Mouse (Mus musculus) limb, embryonic 11.5 days (tissue): ENCODE data around the gene Eif2b4. TPM values are rescaled to one million over a fixed set of nuclear protein-coding genes. Genes with fewer than 3 reads are reported as not detected.
"Not testable (repeated sequence)": the region's sequence is repeated elsewhere in the genome, so short reads cannot be mapped to it uniquely, and the experiment has no call there.

Experiments used
- ATAC-seq: fragments of 200-750 bp; cut with Nextera tagmentation; 2 replicates; pipeline ENCODE4 v1.8.0; 2017; ENCODE audit warnings: low read depth; ENCODE audit not compliant: insufficient number of reproducible peaks, low FRiP score, low TSS enrichment
- DNase-seq: peaks from one replicate; pipeline ENCODE4 v3.0.0-alpha.2; 2015; ENCODE audit warnings: low spot score
- H3K27ac ChIP-seq: fragments of 300-500 bp; sonication (generic); replicated peaks from 2 replicates; pipeline ENCODE4 v1.5.1; 2014; ENCODE audit warnings: low read depth, mild to moderate bottlenecking, low read length
- H3K27me3 ChIP-seq: fragments of 300-500 bp; sonication (generic); 2 replicates; pipeline ENCODE4 v1.6.1; 2014; ENCODE audit warnings: mild to moderate bottlenecking, low read length, mixed read lengths; ENCODE audit not compliant: control insufficient read depth, insufficient read depth
- H3K36me3 ChIP-seq: fragments of 300-500 bp; sonication (generic); 2 replicates; pipeline ENCODE4 v1.6.1; 2014; ENCODE audit warnings: mild to moderate bottlenecking, low read length, moderate library complexity, mixed read lengths; ENCODE audit not compliant: control insufficient read depth, insufficient read depth
- H3K4me1 ChIP-seq: fragments of 300-500 bp; sonication (generic); 2 replicates; pipeline ENCODE4 v1.6.1; 2014; ENCODE audit warnings: low read length, mixed read lengths; ENCODE audit not compliant: control insufficient read depth, insufficient read depth
- H3K4me2 ChIP-seq: fragments of 300-500 bp; sonication (generic); 2 replicates; pipeline ENCODE4 v1.6.1; 2014; ENCODE audit warnings: low read depth, mild to moderate bottlenecking, moderate library complexity; ENCODE audit not compliant: severe bottlenecking
- H3K4me3 ChIP-seq: fragments of 300-500 bp; sonication (generic); 2 replicates; pipeline ENCODE4 v1.5.1; 2014; ENCODE audit warnings: low read depth, low read length
- H3K9ac ChIP-seq: fragments of 300-500 bp; sonication (generic); 2 replicates; pipeline ENCODE4 v1.6.1; 2014; ENCODE audit warnings: mild to moderate bottlenecking, low read length
- H3K9me3 ChIP-seq: fragments of 300-500 bp; sonication (generic); 2 replicates; pipeline ENCODE4 v1.6.1; 2016; ENCODE audit warnings: low read length; ENCODE audit not compliant: control insufficient read depth
- WGBS: fragments of 180-500 bp; shearing (Covaris S2); extraction: QIAGEN DNeasy Blood & Tissue Kit; methylation state at CpG from one replicate; pipeline ENCODE4 v1.1.7; 2014; 5-methylcytosine and 5-hydroxymethylcytosine counted together
- polyA plus RNA-seq: library from polyadenylated mRNA; unstranded; fragments of >200 nt; fragmentation: Nextera tagmentation; extraction: Ambion mirVana; gene quantifications from 2 replicates; pipeline ENCODE4 v1.2.1, GENCODE M21; 2014

The Eif2b4 gene
- polyA plus RNA-seq, 1 experiment from 2014 or later, result 73.0 TPM

- Histone ChIP-seq H3K4me2 (peak within 1 kb of the TSS; percentile 82), H3K4me1 (0 out of 2 replicates have a peak, but pooled peaks cover 3% of the 10 kb centered on the region), H3K9ac (peak within 1 kb of the TSS; percentile 93), H3K36me3 (0 out of 2 replicates have a peak, but pooled peaks cover 2% of the 10 kb centered on the region), H3K4me3 (peak within 1 kb of the TSS; percentile 98), H3K27me3 (no peaks in the 10 kb centered on the region), H3K9me3 (no peaks in the 10 kb centered on the region), H3K27ac (peak within 1 kb of the TSS; percentile 85)
- peak; percentile 99 for DNase-seq
- ATAC-seq, result peak; percentile 95
- WGBS, result under 1% methylated on average over 65 of the region's 70 CpGs
Observed at GRCm38 (mm10) chr5:31220448-31221303, 27.4 kb upstream of the Eif2b4 start, which contains the start of gene Ppm1g. Gene Ppm1g (minus strand): TSS chr5:31220687.

- under 1% methylated on average over 40 of the region's 40 CpGs for WGBS
- Histone ChIP-seq H3K9ac (peak overlapping the region; percentile 93), H3K4me1 (0 out of 2 replicates have a peak, but pooled peaks cover 3% of the 10 kb centered on the region), H3K27me3 (no peaks in the 10 kb centered on the region), H3K4me2 (peak overlapping the region; percentile 82), H3K9me3 (no peaks in the 10 kb centered on the region), H3K4me3 (peak overlapping the region; percentile 98), H3K27ac (peak overlapping the region; percentile 85), H3K36me3 (0 out of 2 replicates have a peak, but pooled peaks cover 2% of the 10 kb centered on the region)
- ATAC-seq, result peak; percentile 78
- peak; percentile 72 for DNase-seq
Observed at GRCm38 (mm10) chr5:31219911-31220447, 26.7 kb upstream of the Eif2b4 start.

GRCm38 (mm10) chr5:31219474-31219873 lies 26.2 kb upstream of the Eif2b4 start:
- DNase-seq (no peak), ATAC-seq (no peak)
- 2% methylated on average over 11 of the region's 11 CpGs for WGBS
- H3K27ac ChIP-seq, result no peak overlapping the region; the same call in 1 of the 2 replicates
- peak overlapping the region; percentile 93 for H3K9ac ChIP-seq
- H3K27me3 ChIP-seq, result no peaks in the 10 kb centered on the region
- H3K4me2 ChIP-seq, result peak overlapping the region; percentile 82
- 0 out of 2 replicates have a peak, but pooled peaks cover 3% of the 10 kb centered on the region for H3K4me1 ChIP-seq
- H3K36me3 ChIP-seq, result 0 out of 2 replicates have a peak, but pooled peaks cover 2% of the 10 kb centered on the region
- H3K9me3 ChIP-seq, result no peaks in the 10 kb centered on the region
- peak overlapping the region; percentile 98 for H3K4me3 ChIP-seq

GRCm38 (mm10) chr5:31219070-31219469 lies 25.8 kb upstream of the Eif2b4 start:
- no peak for ATAC-seq
- 0 out of 2 replicates have a peak, but pooled peaks cover 2% of the 10 kb centered on the region for H3K36me3 ChIP-seq
- H3K4me2 ChIP-seq, result peak overlapping the region; percentile 82
- DNase-seq, result no peak
- no peaks in the 10 kb centered on the region for H3K9me3 ChIP-seq
- 4% methylated on average over 2 of the region's 2 CpGs for WGBS
- no peak overlapping the region for H3K9ac ChIP-seq
- no peak overlapping the region for H3K27ac ChIP-seq
- H3K4me1 ChIP-seq, result 0 out of 2 replicates have a peak, but pooled peaks cover 3% of the 10 kb centered on the region
- peak overlapping the region; percentile 98; the same call in 1 of the 2 replicates for H3K4me3 ChIP-seq
- no peaks in the 10 kb centered on the region for H3K27me3 ChIP-seq

GRCm38 (mm10) chr5:31218294-31218693 lies 25.1 kb upstream of the Eif2b4 start:
- Histone ChIP-seq H3K4me3 (no peak overlapping the region), H3K9me3 (no peaks in the 10 kb centered on the region), H3K36me3 (0 out of 2 replicates have a peak, but pooled peaks cover 2% of the 10 kb centered on the region), H3K9ac (no peak overlapping the region), H3K27me3 (no peaks in the 10 kb centered on the region), H3K27ac (no peak overlapping the region), H3K4me1 (0 out of 2 replicates have a peak, but pooled peaks cover 3% of the 10 kb centered on the region), H3K4me2 (no peak overlapping the region)
- no peak for DNase-seq
- WGBS, result 47% methylated on average over 5 of the region's 7 CpGs
- no peak for ATAC-seq

- not testable (repeated sequence) for H3K36me3 ChIP-seq, H3K27me3 ChIP-seq, H3K9me3 ChIP-seq, H3K9ac ChIP-seq, H3K4me3 ChIP-seq, H3K27ac ChIP-seq, H3K4me2 ChIP-seq, DNase-seq, ATAC-seq, H3K4me1 ChIP-seq
- 90% methylated on average over 6 of the region's 6 CpGs for WGBS
Observed at GRCm38 (mm10) chr5:31216554-31216953, 23.3 kb upstream of the Eif2b4 start.

- H3K9me3 ChIP-seq, result peaks cover 5% of the 10 kb centered on the region
- no peak overlapping the region for H3K9ac ChIP-seq
- no peak for ATAC-seq
- peaks cover 27% of the 10 kb centered on the region for H3K36me3 ChIP-seq
- H3K4me2 ChIP-seq, result no peak overlapping the region
- H3K4me1 ChIP-seq, result peaks cover 3% of the 10 kb centered on the region; the same call in 1 of the 2 replicates
- no peak overlapping the region for H3K27ac ChIP-seq
- no peaks in the 10 kb centered on the region for H3K27me3 ChIP-seq
- H3K4me3 ChIP-seq, result no peak overlapping the region
- no peak for DNase-seq
- WGBS, result 90% methylated on average over 6 of the region's 6 CpGs
Observed at GRCm38 (mm10) chr5:31204421-31204820, 11.2 kb upstream of the Eif2b4 start.

- DNase-seq (no peak), ATAC-seq (no peak)
- Histone ChIP-seq H3K9ac (no peak overlapping the region), H3K36me3 (peaks cover 32% of the 10 kb centered on the region), H3K4me1 (peaks cover 3% of the 10 kb centered on the region; the same call in 1 of the 2 replicates), H3K27me3 (no peaks in the 10 kb centered on the region), H3K9me3 (peaks cover 5% of the 10 kb centered on the region), H3K4me2 (no peak overlapping the region), H3K27ac (no peak overlapping the region), H3K4me3 (no peak overlapping the region)
- WGBS, result 90% methylated on average over 2 of the region's 2 CpGs
Observed at GRCm38 (mm10) chr5:31203866-31204265, 10.6 kb upstream of the Eif2b4 start.
